Mouse (Mus musculus): Measurements from ENCODE around the gene Siah1a.

DNA sequence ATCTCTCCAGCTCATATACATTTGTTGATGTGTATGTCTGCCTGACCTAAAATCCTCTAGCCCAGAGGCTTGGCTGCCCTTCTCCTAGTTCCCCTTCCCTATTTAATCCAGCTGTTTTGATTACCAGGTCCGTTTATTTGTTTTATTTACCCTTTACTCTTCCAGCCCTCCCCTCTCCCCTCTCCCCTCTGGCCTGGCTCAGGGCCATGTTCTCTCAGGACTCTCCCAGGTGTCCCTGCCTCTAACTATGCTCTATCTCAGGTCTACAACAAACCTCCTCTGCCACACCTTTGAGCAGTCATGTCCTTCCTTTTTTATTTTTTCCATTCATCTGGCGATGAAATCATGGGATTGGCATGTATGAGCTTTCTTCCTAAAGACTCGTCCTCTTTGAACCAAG lies 15.4 kb downstream of the Siah1a start:
- no peak for TF ChIP-seq POLR2A (IDR thresholded peaks at IDR 0.05; ENCODE audit: borderline replicate concordance, control insufficient read depth, low read depth, low read length)
- TF ChIP-seq CTCF (IDR thresholded peaks at IDR 0.05; ENCODE audit: control insufficient read depth, insufficient read depth, low read length) = no peak
